Mouse (Mus musculus): ENCODE measurements around the gene Kif22.

DNA sequence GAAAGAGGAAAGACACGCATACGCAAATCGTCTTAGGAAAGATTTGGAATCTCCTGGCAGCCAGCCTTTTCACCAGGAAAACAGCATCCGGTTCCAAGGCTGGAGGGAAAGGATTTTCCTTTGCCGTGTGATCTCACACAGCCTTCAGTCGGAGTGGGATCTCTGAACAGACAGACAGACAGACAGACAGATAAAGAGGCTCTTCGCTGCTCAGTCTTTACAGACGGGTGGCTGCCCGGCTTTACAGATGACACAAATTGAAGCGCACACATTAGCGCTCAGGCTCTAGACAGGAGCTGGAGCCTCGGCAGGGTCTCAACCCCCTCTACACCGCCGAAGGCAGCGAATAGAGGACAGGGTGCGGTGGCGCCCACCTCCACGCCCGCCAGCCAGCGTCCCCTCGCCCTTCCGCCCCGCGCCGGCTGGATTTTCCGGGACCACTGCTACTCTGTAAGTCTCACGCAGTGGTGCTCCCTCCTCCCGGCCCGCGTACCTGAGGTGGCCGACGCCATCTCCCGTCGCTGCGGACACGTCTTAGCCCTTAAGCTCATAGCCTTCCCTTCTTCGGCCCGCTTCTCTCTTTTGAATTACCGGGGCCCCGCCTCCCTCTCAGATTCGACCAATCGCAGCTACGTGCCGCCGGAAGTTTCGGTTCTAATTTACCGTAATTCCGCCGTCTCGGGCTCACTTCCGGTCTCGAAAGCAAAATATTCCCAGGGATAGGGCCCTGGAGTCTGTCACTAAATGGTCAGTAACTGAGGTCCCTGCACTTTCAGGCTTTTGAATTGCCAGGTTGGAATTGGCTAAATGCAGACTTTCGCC lies at the start of gene Kif22:
- TF ChIP-seq CTCF (IDR thresholded peaks at IDR 0.05; ENCODE audit: borderline replicate concordance, insufficient read depth, low read length) (no peak), POLR2A (IDR thresholded peaks at IDR 0.05; ENCODE audit: low read depth, low read length) (peak; percentile 68)
